Mouse (Mus musculus) urinary bladder, postnatal 4 days (tissue): ENCODE measurements around the gene Muc3.
"Not testable (repeated sequence)": the region's sequence is repeated elsewhere in the genome, so short reads cannot be mapped to it uniquely, and the experiment has no call there.

Experiments
- DNase-seq, 2 experiments: peaks; one replicate each; pipeline ENCODE4 v3.0.0; 2021 to 2022; ENCODE audit warnings: low spot score in 2 of 2

Muc3 gene

DNA sequence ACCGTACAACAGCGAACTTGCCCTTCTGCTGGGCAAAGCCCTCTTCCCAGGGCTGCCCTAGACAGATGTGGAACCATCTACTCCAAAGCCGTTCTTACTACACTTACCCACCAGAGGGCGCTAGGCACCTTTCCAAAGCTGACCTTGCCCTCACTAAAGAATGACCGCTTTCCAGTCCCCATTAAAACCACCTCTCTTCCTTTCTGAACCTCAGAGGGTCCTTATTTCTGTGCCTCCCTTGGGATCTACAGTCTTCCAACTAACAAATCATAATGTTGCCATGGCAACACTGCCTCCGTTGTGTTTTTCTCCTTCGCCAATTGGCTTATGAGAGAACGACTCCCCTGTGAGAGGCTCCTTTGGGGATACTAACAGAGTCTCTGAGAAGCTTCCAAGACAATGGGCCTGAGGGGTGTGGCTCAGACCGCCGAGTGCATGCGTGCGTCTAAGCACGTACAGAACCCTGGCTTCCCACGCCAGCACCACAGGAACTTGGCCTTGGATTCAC is 26.4 kb downstream of the Muc3 start:
- peak; percentile 60 to 83 for DNase-seq

DNA sequence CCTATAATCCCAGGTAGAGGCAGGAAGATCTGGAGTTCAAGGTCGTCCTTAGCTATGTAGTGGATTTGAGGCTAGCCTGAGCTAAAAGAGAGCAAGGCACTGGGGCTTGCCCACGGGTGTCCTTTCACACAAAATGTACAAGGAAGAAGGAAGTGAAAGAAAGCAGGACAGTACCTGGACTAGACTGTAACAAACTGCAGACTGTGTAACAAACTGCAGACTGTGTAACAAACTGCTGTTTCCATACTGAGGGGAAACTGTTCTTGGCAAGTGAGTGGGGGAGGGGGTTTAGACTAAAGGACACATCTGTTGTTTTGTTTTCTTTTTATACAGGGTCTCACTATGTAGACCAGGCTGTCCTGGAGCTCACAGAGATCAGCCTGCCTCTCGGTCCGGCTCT is 27.8 kb downstream of the Muc3 start:
- no peak for DNase-seq

DNA sequence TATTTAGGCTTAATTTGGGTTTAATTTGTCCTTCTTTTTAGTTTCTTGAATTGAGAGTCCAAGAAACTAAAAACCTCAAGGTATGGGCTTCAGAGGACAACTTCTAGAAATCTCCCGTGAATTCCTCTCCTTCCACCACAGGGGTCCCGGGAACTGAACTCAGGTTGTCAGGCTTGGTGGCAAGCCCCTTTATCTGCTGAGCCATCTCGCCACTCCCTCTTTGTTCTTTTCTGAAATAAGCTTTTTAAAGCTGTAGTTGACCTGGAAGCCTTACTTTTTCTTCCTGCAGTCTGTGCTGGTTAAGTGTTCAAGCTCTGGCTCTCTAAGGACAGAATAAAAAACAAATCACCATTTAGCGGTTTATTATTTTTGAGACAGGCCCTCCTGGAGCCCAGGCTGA is 30.2 kb downstream of the Muc3 start:
- DNase-seq: no peak

DNA sequence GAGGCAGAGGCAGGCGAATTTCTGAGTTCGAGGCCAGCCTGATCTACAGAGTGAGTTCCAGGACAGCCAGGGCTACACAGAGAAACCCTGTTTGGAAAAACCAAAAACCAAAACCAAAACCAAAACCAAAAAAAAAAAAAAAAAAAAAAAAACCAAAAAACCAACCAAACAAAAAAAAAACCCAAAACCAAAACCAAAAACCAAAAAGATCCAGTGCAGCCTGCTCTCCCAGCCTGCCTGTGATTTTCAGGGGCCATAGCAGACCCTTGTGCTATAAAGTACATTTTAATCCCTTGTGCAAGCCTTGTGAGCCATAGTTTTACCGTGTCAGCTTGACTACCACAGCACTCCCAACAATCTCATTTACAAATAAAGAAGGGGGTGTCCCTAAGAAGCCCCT is 31.1 kb downstream of the Muc3 start:
- DNase-seq: not testable (repeated sequence)

DNA sequence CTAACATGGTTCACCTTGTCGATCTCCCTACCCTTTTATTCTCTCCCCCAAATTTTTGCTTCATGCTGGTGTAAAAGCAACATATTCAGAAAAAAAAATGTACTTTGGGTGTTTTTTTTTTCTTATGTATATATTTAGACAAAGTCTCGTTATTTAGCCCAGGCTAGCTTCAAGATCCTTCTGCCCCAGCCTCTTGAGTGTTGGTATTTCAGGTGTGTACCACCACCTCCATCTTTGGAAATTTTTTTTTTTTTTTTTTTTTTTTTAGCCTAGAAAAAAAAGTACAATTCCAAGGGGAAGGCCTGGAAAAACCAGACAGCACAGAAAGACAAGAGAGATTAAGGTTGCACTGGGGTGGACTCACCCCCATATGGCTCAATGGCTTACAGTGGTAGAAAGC is 32.1 kb downstream of the Muc3 start:
- no peak for DNase-seq

DNA sequence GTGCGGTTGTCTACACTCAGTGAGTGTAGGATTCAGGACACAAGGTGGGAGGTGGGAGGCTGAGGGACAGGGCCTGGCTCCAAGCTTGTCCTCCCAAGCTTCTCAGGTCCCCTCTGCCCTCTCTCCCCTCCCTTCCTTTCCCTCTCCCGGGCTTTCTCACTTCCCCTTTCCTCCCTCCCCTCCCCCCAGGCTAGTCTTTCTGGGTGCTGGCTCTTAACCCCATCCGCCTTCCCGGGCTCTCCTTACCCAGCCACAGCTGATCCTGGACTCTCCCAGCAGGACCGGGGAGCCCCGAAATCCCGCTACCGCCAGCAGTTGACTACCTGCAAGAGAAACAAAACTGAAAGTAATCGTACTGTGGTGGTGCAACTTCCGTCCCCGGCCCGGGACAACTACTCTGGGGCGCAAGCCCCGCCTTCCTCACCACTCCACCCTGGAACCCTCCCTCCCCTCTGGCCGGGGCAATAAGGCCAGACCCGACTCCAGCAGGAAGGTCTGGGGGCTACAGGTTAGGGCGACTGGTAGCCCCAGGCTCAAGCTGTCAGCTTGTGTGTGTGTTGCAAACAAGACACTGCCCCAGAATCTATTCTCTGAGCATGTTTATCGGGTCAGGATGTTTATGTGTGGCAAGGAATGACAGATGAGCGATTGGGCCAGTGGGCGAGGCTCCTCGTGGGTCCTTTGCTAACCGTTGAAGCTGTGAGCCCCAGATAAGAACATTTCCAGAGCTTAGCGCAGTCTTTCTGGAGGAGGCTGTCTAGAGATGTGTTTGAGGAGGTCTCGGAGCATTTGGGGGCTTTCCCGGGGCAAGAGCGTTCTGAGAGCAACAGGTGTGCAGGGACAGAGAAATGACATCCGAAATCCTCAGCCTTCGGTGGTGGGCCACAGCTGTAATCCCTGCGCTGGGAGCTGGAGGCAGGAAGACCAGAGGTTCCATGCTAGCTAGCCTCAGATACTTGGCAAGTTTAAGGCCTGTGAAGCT is 33.0 kb downstream of the Muc3 start, which contains the start of gene Trim56:
Gene Trim56 (minus strand): TSS at position 344 of the 982 bp plus-strand sequence.
- peak; percentile 70 to 76 for DNase-seq

DNA sequence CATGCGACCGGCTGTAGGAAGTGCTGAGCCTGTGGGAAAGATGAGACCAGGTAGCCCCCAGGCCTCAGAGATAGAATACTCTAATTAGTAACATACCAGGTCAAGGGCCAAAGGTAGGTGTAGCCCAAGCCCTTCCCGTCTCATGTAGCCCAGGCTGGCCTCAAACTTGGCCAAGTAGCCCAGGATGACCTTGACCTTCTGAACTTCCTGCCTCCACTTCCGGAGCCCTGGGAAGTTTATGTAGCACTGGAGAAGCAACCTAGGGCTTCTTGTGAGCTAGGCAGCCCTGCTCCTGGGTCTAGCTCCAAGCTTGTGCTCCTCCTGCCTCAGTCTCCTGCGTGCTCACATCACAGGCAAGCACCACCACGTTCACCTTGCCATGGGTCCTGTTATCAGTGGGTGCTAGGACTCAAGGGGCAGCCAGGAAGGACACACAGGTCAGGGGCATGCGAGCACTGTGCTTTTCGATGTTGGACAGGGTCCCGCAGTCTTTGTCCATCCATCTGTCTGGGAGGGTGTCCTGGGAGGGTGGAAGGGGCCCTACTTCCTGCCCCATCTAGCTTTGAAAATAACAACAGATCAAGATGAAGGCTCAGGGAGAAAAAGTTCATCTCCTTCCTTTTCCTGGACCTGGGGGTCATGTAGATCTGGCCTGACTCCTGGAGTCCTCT is 34.1 kb downstream of the Muc3 start:
- no peak for DNase-seq

DNA sequence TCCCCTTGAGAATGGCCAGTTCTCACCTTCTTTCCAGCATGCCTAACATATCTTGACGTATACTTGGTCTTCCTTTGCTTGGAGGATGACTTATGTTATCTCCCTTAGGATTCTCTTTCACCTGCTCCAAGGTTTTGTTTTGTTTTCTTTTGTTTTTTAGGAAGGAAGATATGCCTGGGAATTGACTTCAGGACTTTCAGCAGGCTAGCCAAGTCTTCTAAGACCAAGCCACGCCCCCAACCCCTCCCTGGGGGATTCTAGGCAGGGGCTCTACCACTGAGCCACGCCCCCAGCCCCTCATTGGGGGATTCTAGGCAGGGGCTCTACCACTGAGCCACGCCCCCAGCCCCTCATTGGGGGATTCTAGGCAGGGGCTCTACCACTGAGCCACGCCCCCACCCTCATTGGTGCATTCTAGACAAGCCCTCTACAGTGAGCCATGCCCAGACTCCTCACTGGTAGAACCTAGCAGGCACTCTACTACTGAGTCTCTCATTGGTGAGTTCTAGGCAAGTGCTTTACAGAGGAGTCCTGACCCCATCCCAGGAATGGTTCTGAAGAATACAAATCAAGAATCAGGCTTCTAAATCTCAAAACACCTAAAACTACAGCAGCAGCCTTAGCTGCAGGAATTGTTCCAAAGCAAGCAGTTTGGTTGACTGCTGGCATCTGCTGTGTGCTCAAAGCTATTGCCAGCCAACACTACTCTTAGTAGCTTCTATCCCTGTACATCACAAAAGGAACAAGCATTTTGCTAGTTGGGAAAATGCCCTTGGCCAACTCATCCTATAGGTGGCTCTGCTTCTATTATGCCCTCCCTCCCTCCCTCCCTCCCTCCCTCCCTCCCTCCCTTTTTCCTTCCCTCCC is 37.3 kb downstream of the Muc3 start:
- DNase-seq: no peak

DNA sequence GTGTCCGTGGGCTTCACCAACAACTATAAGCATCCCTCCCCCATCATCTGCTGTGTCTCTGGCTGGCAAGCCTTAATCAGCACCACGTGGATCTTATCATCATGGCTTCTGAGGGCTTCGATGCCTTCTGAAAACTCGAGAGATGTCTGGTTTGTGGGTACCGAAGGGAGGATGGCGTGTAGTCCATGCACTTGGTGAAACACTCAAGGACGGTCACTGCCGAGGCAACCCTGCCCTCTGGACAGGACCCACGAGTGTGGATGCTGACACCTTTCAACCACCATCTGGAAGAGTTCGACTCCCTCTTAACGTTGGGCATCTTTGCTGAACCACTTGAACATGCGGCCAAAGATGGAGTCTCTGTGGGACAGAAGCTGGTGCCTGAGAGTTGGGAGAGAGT is 38.3 kb downstream of the Muc3 start:
- DNase-seq: no peak

DNA sequence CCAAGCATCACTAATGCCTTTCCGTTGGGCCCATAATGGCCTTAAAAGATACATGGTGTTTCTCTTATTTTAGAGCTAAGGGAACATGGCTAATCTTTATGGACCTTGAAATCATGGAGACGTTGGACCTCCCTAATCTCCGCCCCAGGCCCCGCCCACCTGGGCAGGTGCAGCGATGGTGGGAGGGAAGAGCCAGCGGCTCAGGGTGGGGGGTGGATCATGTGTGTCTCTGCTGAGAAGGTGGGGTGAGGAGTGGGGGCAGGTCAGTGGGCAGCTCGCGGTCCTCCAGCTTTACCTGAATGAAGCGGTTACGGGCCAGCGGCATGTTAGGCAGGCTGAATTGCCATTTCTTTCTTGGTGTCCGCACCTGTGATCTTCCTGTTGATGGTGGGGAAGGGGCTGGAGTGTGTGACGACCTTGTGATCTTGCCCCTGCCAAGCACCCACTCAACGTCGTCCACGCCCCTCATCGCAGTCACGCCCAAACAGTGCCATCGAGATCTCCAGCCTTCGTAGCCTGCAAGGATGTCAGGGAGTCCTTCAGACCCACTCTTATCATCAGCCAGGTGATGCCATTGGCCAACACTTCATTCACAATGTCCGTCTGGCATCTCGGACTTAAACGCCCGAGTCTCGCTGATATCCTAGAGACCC is 39.1 kb downstream of the Muc3 start:
- DNase-seq: no peak

DNA sequence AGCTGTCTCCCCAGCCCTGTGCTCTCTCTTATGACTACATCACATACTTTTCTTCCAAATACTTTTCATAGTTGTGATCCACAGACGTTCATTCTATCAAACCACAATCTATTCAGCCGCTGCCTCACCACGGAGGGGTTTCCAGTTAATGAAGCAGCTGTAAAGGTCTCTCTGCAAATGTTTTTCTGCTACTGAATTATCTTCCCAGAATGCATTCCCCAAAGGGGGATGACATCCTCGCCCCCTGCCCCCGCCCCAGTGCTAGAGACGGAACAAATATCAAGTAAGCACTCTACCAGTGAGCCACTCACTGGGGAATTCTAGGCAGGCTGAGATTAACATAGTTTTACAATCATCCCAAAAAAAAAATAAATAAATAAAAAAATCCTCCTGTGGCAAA is 41.0 kb downstream of the Muc3 start:
- no peak for DNase-seq

DNA sequence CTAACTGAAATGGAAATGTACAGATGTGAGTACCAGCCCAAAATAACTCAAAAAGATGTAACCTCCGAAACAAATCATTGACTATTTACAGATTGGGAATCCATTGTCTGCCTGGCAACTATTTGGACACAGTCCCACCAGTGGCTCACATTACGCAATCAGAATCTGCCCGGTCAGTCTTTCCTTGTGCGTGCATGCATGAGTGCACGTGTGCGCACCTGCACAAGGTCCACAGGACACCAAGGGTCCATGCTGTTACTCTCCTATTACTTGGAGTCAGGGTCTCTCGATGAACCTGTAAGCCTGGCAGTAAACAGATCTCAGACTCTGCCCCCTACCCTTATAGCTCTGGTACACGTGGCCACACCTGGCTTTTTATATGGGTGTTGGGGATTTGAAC is 41.5 kb downstream of the Muc3 start:
- DNase-seq: no peak

DNA sequence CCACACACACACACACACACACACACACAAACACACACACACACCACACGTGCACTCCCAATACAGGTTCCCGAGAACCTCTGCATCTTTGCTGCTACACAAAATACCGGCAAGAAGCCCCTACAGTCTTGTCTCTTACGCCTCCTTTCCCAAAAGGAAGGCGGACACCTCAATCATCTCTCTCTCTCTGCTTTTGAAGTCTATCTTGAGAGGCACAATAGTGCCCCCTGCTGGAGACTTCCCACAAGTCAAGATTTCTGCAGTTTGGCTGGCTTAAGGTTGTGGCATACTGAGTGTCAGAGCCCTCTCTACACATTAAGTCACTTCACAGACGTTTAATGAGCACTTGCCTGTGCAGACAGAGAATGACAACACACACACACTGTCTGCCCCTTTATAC is 42.1 kb downstream of the Muc3 start:
- DNase-seq: peak; percentile 55 to 79

DNA sequence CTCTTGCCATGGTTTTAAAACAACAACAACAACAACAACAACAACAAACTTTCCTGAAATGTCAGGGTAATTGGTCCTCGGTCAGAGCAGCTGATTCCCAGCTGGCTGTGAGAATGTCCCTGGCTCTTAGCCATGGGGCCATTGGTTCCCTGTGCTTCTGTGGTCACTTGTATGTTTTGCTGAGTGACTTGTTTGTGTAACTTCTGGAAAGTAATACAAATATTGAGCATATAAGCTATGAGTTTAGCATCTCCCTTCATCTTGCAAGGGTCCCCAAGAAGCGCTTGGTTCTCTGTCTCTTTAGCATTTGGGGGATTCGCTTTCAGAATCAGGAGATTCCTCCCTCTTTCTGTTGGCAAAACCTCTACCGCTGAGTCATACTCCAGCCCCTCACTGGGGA is 42.7 kb downstream of the Muc3 start:
- no peak for DNase-seq

DNA sequence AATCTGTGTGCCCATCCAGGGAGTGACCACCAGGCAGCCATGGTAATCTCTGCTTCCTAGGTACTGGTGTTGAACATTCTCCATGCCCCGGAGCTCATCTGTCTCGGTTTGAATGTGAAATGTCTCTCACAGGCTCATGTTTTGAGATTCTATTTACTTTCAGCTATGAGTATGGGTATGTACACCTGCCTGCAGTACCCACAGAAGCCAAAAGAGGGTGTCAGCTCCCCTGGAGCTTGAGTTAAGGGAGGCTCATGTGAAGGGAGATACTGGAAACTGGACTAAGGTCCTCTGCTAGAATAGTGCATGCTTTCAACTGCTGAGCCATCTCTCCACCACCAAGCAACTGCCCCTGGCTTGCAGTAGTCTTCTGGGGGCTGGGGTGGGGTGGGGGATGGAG is 45.2 kb downstream of the Muc3 start:
- DNase-seq: no peak

DNA sequence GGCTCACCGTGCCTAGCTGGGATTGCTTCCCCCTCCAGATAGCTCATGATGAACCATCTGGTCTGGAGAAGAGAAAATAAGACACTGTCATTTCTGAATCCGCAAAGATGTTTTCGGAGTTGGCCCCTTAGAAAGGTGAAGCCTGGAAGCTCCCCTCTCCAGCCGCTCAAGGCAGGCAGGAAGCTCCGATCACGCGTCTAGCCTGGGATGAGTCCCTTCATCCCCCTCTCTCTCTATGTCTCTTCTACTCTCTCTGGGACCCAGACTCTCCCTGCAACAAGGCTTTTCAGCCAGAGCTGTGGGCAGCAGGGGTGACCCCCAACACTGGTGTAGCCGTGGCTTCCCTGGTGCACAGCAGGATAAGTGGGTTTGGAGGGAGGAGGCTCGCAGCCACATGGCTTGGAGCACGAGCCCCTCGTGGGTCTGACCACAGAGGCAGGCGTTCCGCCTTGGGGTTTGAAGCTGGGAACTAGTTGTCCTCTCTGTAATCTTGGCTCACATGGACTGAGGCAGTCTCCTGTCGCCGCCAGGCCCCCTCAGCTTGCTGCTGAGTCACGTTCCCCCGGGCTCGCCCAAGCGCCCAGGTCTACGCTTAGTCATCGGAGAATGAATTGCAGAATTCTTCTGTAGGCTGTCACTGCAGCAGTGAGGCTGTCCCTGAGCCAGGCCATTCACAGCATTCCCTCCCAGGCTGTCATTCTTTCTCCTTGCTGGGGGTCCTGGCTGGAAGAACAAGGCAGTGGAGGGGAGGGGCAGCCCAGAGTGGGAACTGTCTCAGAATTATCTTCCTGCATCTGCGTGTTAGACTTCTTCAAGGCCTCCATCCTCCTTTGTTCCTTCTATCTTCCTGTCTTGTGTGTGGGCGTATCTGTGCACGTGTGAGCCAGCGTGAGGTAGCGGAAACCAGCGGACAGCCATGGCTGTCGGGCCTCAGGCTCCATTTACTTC is 46.3 kb downstream of the Muc3 start:
- no peak for DNase-seq

DNA sequence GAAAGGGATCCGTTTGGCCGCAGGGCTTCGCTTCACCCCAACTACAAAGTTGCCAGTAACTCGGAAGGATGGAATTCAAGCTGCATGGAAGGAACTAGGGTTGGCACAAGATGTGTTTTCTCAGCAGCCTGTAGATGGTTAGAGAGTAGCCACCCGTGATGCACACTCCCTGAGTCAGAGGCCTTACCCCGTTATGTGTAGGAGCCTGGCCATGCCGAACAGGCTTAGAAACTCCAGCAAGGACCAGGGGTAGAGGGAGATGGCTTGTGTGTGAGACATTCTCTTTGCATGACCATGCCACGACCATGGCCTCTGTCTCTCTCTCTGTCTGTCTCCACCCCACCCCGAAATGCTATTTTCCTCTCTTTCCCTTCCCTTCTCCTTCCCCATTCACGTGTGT is 47.0 kb downstream of the Muc3 start:
- no peak for DNase-seq

DNA sequence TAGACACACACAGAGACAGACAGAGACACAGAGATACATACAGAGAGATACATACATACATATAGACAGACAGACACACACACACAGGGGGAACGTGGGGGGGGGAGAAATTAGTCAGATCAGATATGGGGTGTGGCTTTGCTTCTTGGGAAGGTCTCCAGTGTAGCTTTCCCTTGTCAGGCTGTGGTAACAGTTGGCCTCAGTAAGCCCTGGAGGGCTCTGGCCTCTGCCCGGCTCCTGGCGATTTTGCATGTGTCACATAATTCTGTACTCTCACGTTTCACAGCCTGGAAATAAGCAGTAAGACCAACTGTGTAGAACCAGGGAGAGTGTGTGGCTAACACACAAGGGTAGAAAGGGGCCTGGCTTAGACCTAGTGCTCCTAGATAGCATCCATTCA is 48.5 kb downstream of the Muc3 start:
- DNase-seq: no peak

DNA sequence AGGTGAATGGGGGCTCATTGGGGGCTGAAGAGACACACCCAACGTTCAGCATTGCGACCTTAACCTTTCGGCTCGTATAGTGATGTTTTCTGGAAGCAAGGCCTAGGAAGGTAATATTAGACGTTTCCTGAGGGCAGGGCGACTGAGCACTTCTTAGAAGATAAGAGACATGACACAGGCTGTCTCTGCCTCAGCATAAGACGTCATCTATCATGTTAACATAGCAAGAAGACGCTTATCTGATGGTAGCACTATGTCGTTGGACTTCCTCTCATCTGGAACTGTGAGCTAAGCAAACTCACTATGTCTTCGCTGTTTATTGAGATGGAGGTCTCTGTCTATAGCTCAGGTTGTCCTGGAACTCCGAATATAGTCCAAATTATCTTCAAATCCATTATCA is 50.7 kb downstream of the Muc3 start:
- no peak for DNase-seq

DNA sequence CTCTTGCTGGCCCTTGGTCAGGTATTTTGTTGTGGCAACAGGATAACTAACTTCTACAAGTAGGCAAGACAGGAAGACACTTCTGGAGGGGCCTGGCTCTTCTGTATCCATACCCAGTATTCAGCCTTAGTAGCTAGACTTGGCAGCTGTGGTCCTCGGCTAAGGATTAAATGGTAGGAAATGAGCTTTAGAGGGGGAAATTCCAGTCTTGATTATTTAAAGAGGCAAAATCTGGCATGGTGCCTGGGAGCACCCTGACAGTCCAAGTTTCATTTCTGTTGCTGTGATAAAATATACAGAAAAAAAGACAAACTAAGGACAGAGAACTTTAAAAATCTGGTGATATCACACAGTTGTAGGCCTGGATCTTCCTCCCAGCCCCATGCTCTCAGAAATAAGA is 53.1 kb downstream of the Muc3 start:
- no peak for DNase-seq
